Mouse (Mus musculus): ENCODE measurements around the gene Tnfrsf13c. TPM values are rescaled to one million over a fixed set of nuclear protein-coding genes. Genes with fewer than 3 reads are reported as not detected.

Tnfrsf13c gene
- polyA plus RNA-seq, 1 experiment from 2014 or later, result not detected

MicroRNAs encoded within 50 kb of the gene (microRNA counts, 519-probe panel; counts per million panel counts)
- microRNA mmu-miR-33, result 3,406 counts per million, percentile 69 among the panel's probes with 10 or more counts

Small RNA genes lying within 50 kb of the gene (microRNA-seq; reads per million reads assigned to microRNA genes)
- gene Mir33, result 158 reads per million, percentile 58 among the genes with 10 or more reads in this experiment

Other genes starting within 250 kb of the Tnfrsf13c start
- not detected in 2 replicates for gene 1700029P11Rik, start 243.8 kb downstream of the Tnfrsf13c start, polyA plus RNA-seq (2015; fragmentation: Nextera tagmentation; extraction: Ambion mirVana)
- gene Xrcc6, start 236.5 kb downstream of the Tnfrsf13c start, polyA plus RNA-seq (2015; fragmentation: Nextera tagmentation; extraction: Ambion mirVana), result 42.8 and 46.0 TPM in 2 replicates
- 37.5 and 42.7 TPM in 2 replicates for gene Desi1, start 190.5 kb downstream of the Tnfrsf13c start, polyA plus RNA-seq (2015; fragmentation: Nextera tagmentation; extraction: Ambion mirVana)
- 222 and 230 TPM in 2 replicates for gene Snu13, start 176.8 kb downstream of the Tnfrsf13c start, polyA plus RNA-seq (2015; fragmentation: Nextera tagmentation; extraction: Ambion mirVana)
- gene 4930407I10Rik, start 165.2 kb downstream of the Tnfrsf13c start, polyA plus RNA-seq (2015; fragmentation: Nextera tagmentation; extraction: Ambion mirVana), result not detected in 2 replicates
- 0.05 TPM in 1 of 2 replicates, not detected in the other for gene Mei1, start 154.4 kb downstream of the Tnfrsf13c start, polyA plus RNA-seq (2015; fragmentation: Nextera tagmentation; extraction: Ambion mirVana)
- 12.0 and 14.0 TPM in 2 replicates for gene Ccdc134, start 96.4 kb downstream of the Tnfrsf13c start, polyA plus RNA-seq (2015; fragmentation: Nextera tagmentation; extraction: Ambion mirVana)
- 225 and 230 TPM in 2 replicates for gene Srebf2, start 77.2 kb downstream of the Tnfrsf13c start, polyA plus RNA-seq (2015; fragmentation: Nextera tagmentation; extraction: Ambion mirVana)
- 0.50 and 0.70 TPM in 2 replicates for gene Shisa8, start 11.6 kb downstream of the Tnfrsf13c start, polyA plus RNA-seq (2015; fragmentation: Nextera tagmentation; extraction: Ambion mirVana)
- 28.6 and 30.4 TPM in 2 replicates for gene Cenpm, start 20.4 kb upstream of the Tnfrsf13c start, polyA plus RNA-seq (2015; fragmentation: Nextera tagmentation; extraction: Ambion mirVana)
- 9.6 and 9.7 TPM in 2 replicates for gene 1500009C09Rik, start 28.0 kb upstream of the Tnfrsf13c start, polyA plus RNA-seq (2015; fragmentation: Nextera tagmentation; extraction: Ambion mirVana)
- gene Sept3, start 50.5 kb upstream of the Tnfrsf13c start, polyA plus RNA-seq (2015; fragmentation: Nextera tagmentation; extraction: Ambion mirVana), result 341 and 349 TPM in 2 replicates
- not detected in 2 replicates for gene Wbp2nl, start 74.6 kb upstream of the Tnfrsf13c start, polyA plus RNA-seq (2015; fragmentation: Nextera tagmentation; extraction: Ambion mirVana)
- 18.1 and 22.7 TPM in 2 replicates for gene Naga, start 114.6 kb upstream of the Tnfrsf13c start, polyA plus RNA-seq (2015; fragmentation: Nextera tagmentation; extraction: Ambion mirVana)
- gene Pheta2, start 114.6 kb upstream of the Tnfrsf13c start, polyA plus RNA-seq (2015; fragmentation: Nextera tagmentation; extraction: Ambion mirVana), result 0.99 and 1.5 TPM in 2 replicates
- gene Smdt1, start 114.6 kb upstream of the Tnfrsf13c start, polyA plus RNA-seq (2015; fragmentation: Nextera tagmentation; extraction: Ambion mirVana), result 303 and 324 TPM in 2 replicates
- 350 and 359 TPM in 2 replicates for gene Ndufa6, start 130.0 kb upstream of the Tnfrsf13c start, polyA plus RNA-seq (2015; fragmentation: Nextera tagmentation; extraction: Ambion mirVana)
- 1.1 and 1.8 TPM in 2 replicates for gene Cyp2d22, start 155.9 kb upstream of the Tnfrsf13c start, polyA plus RNA-seq (2015; fragmentation: Nextera tagmentation; extraction: Ambion mirVana)
- gene Cyp2d11, start 169.7 kb upstream of the Tnfrsf13c start, polyA plus RNA-seq (2015; fragmentation: Nextera tagmentation; extraction: Ambion mirVana), result not detected in 2 replicates
- gene Cyp2d10, start 182.8 kb upstream of the Tnfrsf13c start, polyA plus RNA-seq (2015; fragmentation: Nextera tagmentation; extraction: Ambion mirVana), result not detected in 2 replicates
- not detected in 2 replicates for gene Cyp2d9, start 209.1 kb upstream of the Tnfrsf13c start, polyA plus RNA-seq (2015; fragmentation: Nextera tagmentation; extraction: Ambion mirVana)